Mouse (Mus musculus) neural tube, embryonic 15.5 days (tissue): Measurements from ENCODE around the gene Cfap97d2. TPM values are rescaled to one million over a fixed set of nuclear protein-coding genes. Genes with fewer than 3 reads are reported as not detected.
A peak's percentile ranks its signal among the peaks of the same experiment; 100 is the strongest.

ENCODE experiments used
- ATAC-seq: fragments of 200-750 bp; cut with Nextera tagmentation; 2 replicates; pipeline ENCODE4 v1.8.0; 2017; ENCODE audit warnings: mild to moderate bottlenecking, moderate TSS enrichment, moderate library complexity; ENCODE audit not compliant: low FRiP score
- H3K27ac ChIP-seq: fragments of 300-500 bp; sonication (generic); replicated peaks from 2 replicates; pipeline ENCODE4 v1.5.1; 2015; ENCODE audit warnings: mild to moderate bottlenecking, inconsistent platforms
- H3K27me3 ChIP-seq: fragments of 300-500 bp; sonication (generic); replicated peaks from 2 replicates; pipeline ENCODE4 v1.6.1; 2015; ENCODE audit warnings: inconsistent platforms
- H3K36me3 ChIP-seq: fragments of 300-500 bp; sonication (generic); 2 replicates; pipeline ENCODE4 v1.6.1; 2015; ENCODE audit warnings: inconsistent platforms
- H3K4me1 ChIP-seq: fragments of 300-500 bp; sonication (generic); 2 replicates; pipeline ENCODE4 v1.6.1; 2015; ENCODE audit warnings: inconsistent platforms
- H3K4me2 ChIP-seq: fragments of 300-500 bp; sonication (generic); 2 replicates; pipeline ENCODE4 v1.6.1; 2015; ENCODE audit warnings: inconsistent platforms, mild to moderate bottlenecking, moderate library complexity
- H3K4me3 ChIP-seq: fragments of 300-500 bp; sonication (generic); replicated peaks from 2 replicates; pipeline ENCODE4 v1.5.1; 2015; ENCODE audit warnings: mild to moderate bottlenecking, inconsistent platforms
- H3K9ac ChIP-seq: fragments of 300-500 bp; sonication (generic); replicated peaks from 2 replicates; pipeline ENCODE4 v1.6.1; 2015; ENCODE audit warnings: mild to moderate bottlenecking, inconsistent platforms
- H3K9me3 ChIP-seq: fragments of 300-500 bp; sonication (generic); replicated peaks from 2 replicates; pipeline ENCODE4 v1.6.1; 2016; ENCODE audit warnings: inconsistent platforms
- WGBS: fragments of 180-500 bp; shearing (Covaris S2); methylation state at CpG from one replicate; pipeline ENCODE4 v1.1.7; 2015; ENCODE audit warnings: mixed read lengths; 5-methylcytosine and 5-hydroxymethylcytosine counted together
- polyA plus RNA-seq: library from polyadenylated mRNA; unstranded; fragments of >200 nt; fragmentation: Nextera tagmentation; extraction: Ambion mirVana; gene quantifications from 2 replicates; pipeline ENCODE4 v1.2.1, GENCODE M21; 2015

The Cfap97d2 gene
- polyA plus RNA-seq, 1 experiment from 2014 or later = 0.83 TPM

GRCm38 (mm10) chr8:13674294-13675010, 31.2 kb upstream of the Cfap97d2 start:
- H3K4me3 ChIP-seq = peak overlapping the region; percentile 90
- peak overlapping the region; percentile 82; the same call in 1 of the 2 replicates for H3K9ac ChIP-seq
- no peaks in the 10 kb centered on the region for H3K9me3 ChIP-seq
- H3K36me3 ChIP-seq = no peaks in the 10 kb centered on the region
- WGBS = 49% methylated on average over 12 of the region's 12 CpGs
- H3K4me2 ChIP-seq = peak overlapping the region; percentile 80
- H3K4me1 ChIP-seq = peaks cover 54% of the 10 kb centered on the region
- H3K27me3 ChIP-seq = 0 out of 2 replicates have a peak, but pooled peaks cover 4% of the 10 kb centered on the region
- H3K27ac ChIP-seq = peak overlapping the region; percentile 94
- no peak for ATAC-seq

- Histone ChIP-seq H3K36me3 (no peaks in the 10 kb centered on the region), H3K9me3 (no peaks in the 10 kb centered on the region), H3K4me3 (peak overlapping the region; percentile 90), H3K9ac (peak overlapping the region; percentile 82), H3K4me2 (peak overlapping the region; percentile 80), H3K27me3 (0 out of 2 replicates have a peak, but pooled peaks cover 4% of the 10 kb centered on the region), H3K4me1 (peaks cover 48% of the 10 kb centered on the region), H3K27ac (peak overlapping the region; percentile 94)
- ATAC-seq = no peak
- 64% methylated on average over 4 of the region's 4 CpGs for WGBS
These were observed 30.6 kb upstream of the Cfap97d2 start for GRCm38 (mm10) chr8:13675121-13675520.

GRCm38 (mm10) chr8:13675524-13675923, 30.2 kb upstream of the Cfap97d2 start:
- peak overlapping the region; percentile 90 for H3K4me3 ChIP-seq
- 33% methylated on average over 8 of the region's 8 CpGs for WGBS
- 0 out of 2 replicates have a peak, but pooled peaks cover 4% of the 10 kb centered on the region for H3K27me3 ChIP-seq
- no peak for ATAC-seq
- peak overlapping the region; percentile 94 for H3K27ac ChIP-seq
- H3K9me3 ChIP-seq = no peaks in the 10 kb centered on the region
- H3K4me2 ChIP-seq = peak overlapping the region; percentile 80
- peaks cover 48% of the 10 kb centered on the region for H3K4me1 ChIP-seq
- peak overlapping the region; percentile 82 for H3K9ac ChIP-seq
- H3K36me3 ChIP-seq = no peaks in the 10 kb centered on the region

- peak overlapping the region; percentile 82 for H3K9ac ChIP-seq
- peaks cover 44% of the 10 kb centered on the region for H3K4me1 ChIP-seq
- H3K27ac ChIP-seq = peak overlapping the region; percentile 94
- WGBS = under 1% methylated on average over 12 of the region's 12 CpGs
- peak overlapping the region; percentile 90 for H3K4me3 ChIP-seq
- no peaks in the 10 kb centered on the region for H3K36me3 ChIP-seq
- H3K4me2 ChIP-seq = peak overlapping the region; percentile 80
- H3K27me3 ChIP-seq = 0 out of 2 replicates have a peak, but pooled peaks cover 4% of the 10 kb centered on the region
- no peaks in the 10 kb centered on the region for H3K9me3 ChIP-seq
- 0 out of 2 replicates have a peak, but pooled peaks have one; percentile 9 for ATAC-seq
These were observed 29.4 kb upstream of the Cfap97d2 start for GRCm38 (mm10) chr8:13676302-13676700.

GRCm38 (mm10) chr8:13676701-13677412, 28.8 kb upstream of the Cfap97d2 start:
- Histone ChIP-seq H3K27ac (peak overlapping the region; percentile 94), H3K4me2 (peak overlapping the region; percentile 80), H3K4me1 (peaks cover 44% of the 10 kb centered on the region), H3K4me3 (peak overlapping the region; percentile 90), H3K9me3 (no peaks in the 10 kb centered on the region), H3K9ac (peak overlapping the region; percentile 82), H3K27me3 (0 out of 2 replicates have a peak, but pooled peaks cover 4% of the 10 kb centered on the region), H3K36me3 (no peaks in the 10 kb centered on the region)
- ATAC-seq = peak; percentile 84
- 0% methylated on average over 47 of the region's 47 CpGs for WGBS

GRCm38 (mm10) chr8:13677413-13677883, 28.2 kb upstream of the Cfap97d2 start, which contains the start of gene Rasa3:
Gene Rasa3 (minus strand): TSS chr8:13677603.
- 0 out of 2 replicates have a peak, but pooled peaks cover 4% of the 10 kb centered on the region for H3K27me3 ChIP-seq
- under 1% methylated on average over 39 of the region's 42 CpGs for WGBS
- peaks cover 44% of the 10 kb centered on the region for H3K4me1 ChIP-seq
- H3K36me3 ChIP-seq = no peaks in the 10 kb centered on the region
- H3K27ac ChIP-seq = peak within 1 kb of the TSS; percentile 94
- ATAC-seq = peak; percentile 97
- H3K9ac ChIP-seq = peak within 1 kb of the TSS; percentile 82
- H3K4me2 ChIP-seq = peak within 1 kb of the TSS; percentile 80
- H3K4me3 ChIP-seq = peak within 1 kb of the TSS; percentile 90
- no peaks in the 10 kb centered on the region for H3K9me3 ChIP-seq

- ATAC-seq = no peak
- Histone ChIP-seq H3K36me3 (no peaks in the 10 kb centered on the region), H3K9ac (peak overlapping the region; percentile 82), H3K27me3 (0 out of 2 replicates have a peak, but pooled peaks cover 4% of the 10 kb centered on the region), H3K4me1 (peaks cover 38% of the 10 kb centered on the region), H3K4me2 (peak overlapping the region; percentile 80), H3K9me3 (no peaks in the 10 kb centered on the region), H3K4me3 (peak overlapping the region; percentile 90), H3K27ac (peak overlapping the region; percentile 94; the same call in 1 of the 2 replicates)
- WGBS = 53% methylated on average over 8 of the region's 8 CpGs
These were observed 27.5 kb upstream of the Cfap97d2 start for GRCm38 (mm10) chr8:13678182-13678581.

GRCm38 (mm10) chr8:13684131-13684530, 21.6 kb upstream of the Cfap97d2 start:
- Histone ChIP-seq H3K4me2 (no peak overlapping the region), H3K4me3 (no peak overlapping the region), H3K9ac (no peak overlapping the region), H3K27ac (no peak overlapping the region), H3K4me1 (no peaks in the 10 kb centered on the region), H3K36me3 (no peaks in the 10 kb centered on the region), H3K9me3 (no peaks in the 10 kb centered on the region), H3K27me3 (0 out of 2 replicates have a peak, but pooled peaks cover 2% of the 10 kb centered on the region)
- WGBS = 74% methylated on average over 7 of the region's 7 CpGs
- ATAC-seq = no peak

- Histone ChIP-seq H3K9me3 (no peaks in the 10 kb centered on the region), H3K9ac (no peak overlapping the region), H3K27me3 (no peaks in the 10 kb centered on the region), H3K27ac (no peak overlapping the region), H3K4me1 (no peaks in the 10 kb centered on the region), H3K4me3 (no peak overlapping the region), H3K4me2 (no peak overlapping the region), H3K36me3 (no peaks in the 10 kb centered on the region)
- ATAC-seq = no peak
- WGBS = 91% methylated on average over 16 of the region's 16 CpGs
These were observed 19.9 kb upstream of the Cfap97d2 start for GRCm38 (mm10) chr8:13685674-13686314.

GRCm38 (mm10) chr8:13686426-13686825, 19.3 kb upstream of the Cfap97d2 start:
- Histone ChIP-seq H3K27ac (no peak overlapping the region), H3K4me3 (no peak overlapping the region), H3K4me1 (no peaks in the 10 kb centered on the region), H3K27me3 (no peaks in the 10 kb centered on the region), H3K9me3 (no peaks in the 10 kb centered on the region), H3K9ac (no peak overlapping the region), H3K4me2 (no peak overlapping the region), H3K36me3 (no peaks in the 10 kb centered on the region)
- WGBS = 82% methylated on average over 7 of the region's 7 CpGs
- ATAC-seq = no peak

GRCm38 (mm10) chr8:13687101-13687717, 18.5 kb upstream of the Cfap97d2 start:
- Histone ChIP-seq H3K4me1 (peaks cover 1% of the 10 kb centered on the region), H3K4me2 (no peak overlapping the region), H3K27me3 (no peaks in the 10 kb centered on the region), H3K4me3 (no peak overlapping the region), H3K27ac (no peak overlapping the region), H3K9me3 (no peaks in the 10 kb centered on the region), H3K36me3 (no peaks in the 10 kb centered on the region), H3K9ac (no peak overlapping the region)
- no peak for ATAC-seq
- WGBS = 97% methylated on average over 8 of the region's 8 CpGs
